Mouse (Mus musculus) intestine, embryonic 14.5 days (tissue): Measurements from ENCODE around the gene Nbeal2. TPM values are rescaled to one million over a fixed set of nuclear protein-coding genes. Genes with fewer than 3 reads are reported as not detected.

Source experiments
- ATAC-seq: fragments of 200-750 bp; cut with Nextera tagmentation; replicated peaks from 2 replicates; pipeline ENCODE4 v1.8.0; 2017; ENCODE audit warnings: low read depth, moderate number of reproducible peaks, moderate TSS enrichment, moderate library complexity; ENCODE audit not compliant: low FRiP score, low TSS enrichment
- DNase-seq: peaks from one replicate; pipeline ENCODE4 v3.0.0-alpha.2; 2018; ENCODE audit warnings: low spot score
- H3K27ac ChIP-seq: fragments of 300-500 bp; sonication (generic); 2 replicates; pipeline ENCODE4 v1.5.1; 2014; ENCODE audit warnings: low read depth, mild to moderate bottlenecking, control low read depth
- H3K27me3 ChIP-seq: fragments of 300-500 bp; sonication (generic); replicated peaks from 2 replicates; pipeline ENCODE4 v1.6.1; 2014; ENCODE audit warnings: low read length, control low read depth; ENCODE audit not compliant: control insufficient read depth, insufficient read depth
- H3K36me3 ChIP-seq: fragments of 300-500 bp; sonication (generic); 2 replicates; pipeline ENCODE4 v1.6.1; 2014; ENCODE audit warnings: low read length, control low read depth; ENCODE audit not compliant: control insufficient read depth, insufficient read depth
- H3K4me1 ChIP-seq: fragments of 300-500 bp; sonication (generic); replicated peaks from 2 replicates; pipeline ENCODE4 v1.6.1; 2014; ENCODE audit warnings: low read length, control low read depth, mixed read lengths; ENCODE audit not compliant: control insufficient read depth, insufficient read depth
- H3K4me2 ChIP-seq: fragments of 300-500 bp; sonication (generic); 2 replicates; pipeline ENCODE4 v1.6.1; 2014; ENCODE audit warnings: low read length
- H3K4me3 ChIP-seq: fragments of 300-500 bp; sonication (generic); 2 replicates; pipeline ENCODE4 v1.5.1; 2014; ENCODE audit warnings: low read depth, low read length, control low read depth, mixed read lengths
- H3K9ac ChIP-seq: fragments of 300-500 bp; sonication (generic); 2 replicates; pipeline ENCODE4 v1.6.1; 2014; ENCODE audit warnings: mild to moderate bottlenecking, low read length
- H3K9me3 ChIP-seq: fragments of 300-500 bp; sonication (generic); 2 replicates; pipeline ENCODE4 v1.6.1; 2016; ENCODE audit warnings: low read length, control low read depth; ENCODE audit not compliant: control insufficient read depth
- WGBS: fragments of 180-500 bp; shearing (Covaris S2); extraction: QIAGEN DNeasy Blood & Tissue Kit; methylation state at CpG from one replicate; pipeline ENCODE4 v1.1.7; 2014; 5-methylcytosine and 5-hydroxymethylcytosine counted together
- polyA plus RNA-seq: library from polyadenylated mRNA; unstranded; fragments of >200 nt; fragmentation: Nextera tagmentation; extraction: Ambion mirVana; gene quantifications from 2 replicates; pipeline ENCODE4 v1.2.1, GENCODE M21; 2014

Gene Nbeal2
- polyA plus RNA-seq, 1 experiment from 2014 or later, result 4.7 TPM

- no peaks in the 10 kb centered on the region for H3K27me3 ChIP-seq
- H3K36me3 ChIP-seq, result no peaks in the 10 kb centered on the region
- DNase-seq, result no peak
- H3K4me3 ChIP-seq, result no peak overlapping the region
- no peak for ATAC-seq
- no peak overlapping the region for H3K4me2 ChIP-seq
- H3K9ac ChIP-seq, result no peak overlapping the region
- WGBS, result 84% methylated on average over 10 of the region's 10 CpGs
- no peaks in the 10 kb centered on the region for H3K9me3 ChIP-seq
- H3K27ac ChIP-seq, result no peak overlapping the region
- no peaks in the 10 kb centered on the region for H3K4me1 ChIP-seq
These were observed 9.7 kb downstream of the Nbeal2 start for GRCm38 (mm10) chr9:110644295-110644694.

GRCm38 (mm10) chr9:110643787-110644186 lies 10.2 kb downstream of the Nbeal2 start:
- DNase-seq, result no peak
- Histone ChIP-seq H3K27ac (no peak overlapping the region), H3K9ac (no peak overlapping the region), H3K27me3 (no peaks in the 10 kb centered on the region), H3K4me2 (no peak overlapping the region), H3K4me3 (no peak overlapping the region), H3K9me3 (no peaks in the 10 kb centered on the region), H3K36me3 (no peaks in the 10 kb centered on the region), H3K4me1 (no peaks in the 10 kb centered on the region)
- WGBS, result 53% methylated on average over 7 of the region's 9 CpGs
- ATAC-seq, result no peak

GRCm38 (mm10) chr9:110642812-110643524 lies 11.0 kb downstream of the Nbeal2 start:
- Histone ChIP-seq H3K27ac (no peak overlapping the region), H3K9ac (no peak overlapping the region), H3K36me3 (0 out of 2 replicates have a peak, but pooled peaks cover 4% of the 10 kb centered on the region), H3K4me3 (no peak overlapping the region), H3K4me1 (no peaks in the 10 kb centered on the region), H3K9me3 (no peaks in the 10 kb centered on the region), H3K4me2 (no peak overlapping the region), H3K27me3 (no peaks in the 10 kb centered on the region)
- ATAC-seq (no peak), DNase-seq (no peak)
- 38% methylated on average over 5 of the region's 5 CpGs for WGBS

- no peaks in the 10 kb centered on the region for H3K4me1 ChIP-seq
- H3K9ac ChIP-seq, result no peak overlapping the region
- H3K9me3 ChIP-seq, result no peaks in the 10 kb centered on the region
- H3K4me3 ChIP-seq, result no peak overlapping the region
- WGBS, result 77% methylated on average over 5 of the region's 5 CpGs
- H3K36me3 ChIP-seq, result 0 out of 2 replicates have a peak, but pooled peaks cover 6% of the 10 kb centered on the region
- ATAC-seq (no peak), DNase-seq (no peak)
- no peak overlapping the region for H3K4me2 ChIP-seq
- H3K27ac ChIP-seq, result no peak overlapping the region
- no peaks in the 10 kb centered on the region for H3K27me3 ChIP-seq
These were observed 13.0 kb downstream of the Nbeal2 start for GRCm38 (mm10) chr9:110641006-110641405.

GRCm38 (mm10) chr9:110638611-110639021 lies 15.3 kb downstream of the Nbeal2 start:
- Histone ChIP-seq H3K36me3 (0 out of 2 replicates have a peak, but pooled peaks cover 6% of the 10 kb centered on the region), H3K4me3 (no peak overlapping the region)
- WGBS, result 86% methylated on average over 10 of the region's 10 CpGs

DNA sequence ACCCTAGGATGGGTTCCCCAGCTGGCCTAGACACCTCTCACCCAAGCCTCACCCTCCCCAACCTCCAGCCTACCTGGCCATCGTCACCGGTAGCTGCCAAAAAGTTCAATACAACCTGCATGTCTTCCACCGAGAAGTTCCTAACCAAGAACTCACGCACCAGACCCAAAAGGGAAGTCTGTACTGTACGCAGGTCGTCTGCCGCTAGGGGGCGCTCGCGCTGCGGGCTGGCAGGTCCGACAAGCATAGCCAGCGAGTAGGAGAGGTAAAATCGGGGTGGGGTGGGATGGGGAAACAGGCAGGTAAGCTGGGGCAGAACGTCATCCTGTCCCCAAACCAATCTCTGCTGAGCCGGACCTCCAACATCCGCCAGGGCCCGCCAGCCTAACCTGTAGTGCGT lies 18.7 kb downstream of the Nbeal2 start:
- Histone ChIP-seq H3K9me3 (no peaks in the 10 kb centered on the region), H3K4me3 (no peak overlapping the region), H3K9ac (no peak overlapping the region), H3K4me1 (no peaks in the 10 kb centered on the region), H3K27ac (no peak overlapping the region), H3K36me3 (0 out of 2 replicates have a peak, but pooled peaks cover 9% of the 10 kb centered on the region), H3K27me3 (peaks cover 20% of the 10 kb centered on the region), H3K4me2 (no peak overlapping the region)
- ATAC-seq (peak; percentile 50; the same call in 1 of the 2 replicates), DNase-seq (peak; percentile 96)
- WGBS, result 6% methylated on average over 19 of the region's 19 CpGs

More at GRCm38 (mm10) chr9:110638611-110639021, 15.3 kb downstream of the Nbeal2 start:
- no peaks in the 10 kb centered on the region for H3K9me3 ChIP-seq
- H3K27me3 ChIP-seq, result no peaks in the 10 kb centered on the region
- H3K9ac ChIP-seq, result no peak overlapping the region
- no peaks in the 10 kb centered on the region for H3K4me1 ChIP-seq
- DNase-seq (no peak), ATAC-seq (no peak)
- H3K4me2 ChIP-seq, result no peak overlapping the region
- no peak overlapping the region for H3K27ac ChIP-seq

GRCm38 (mm10) chr9:110633882-110634281 lies 20.1 kb downstream of the Nbeal2 start:
- Histone ChIP-seq H3K27me3 (peaks cover 20% of the 10 kb centered on the region), H3K9me3 (no peaks in the 10 kb centered on the region), H3K4me2 (no peak overlapping the region), H3K9ac (no peak overlapping the region), H3K4me1 (no peaks in the 10 kb centered on the region), H3K36me3 (0 out of 2 replicates have a peak, but pooled peaks cover 9% of the 10 kb centered on the region), H3K27ac (no peak overlapping the region), H3K4me3 (no peak overlapping the region)
- DNase-seq, result no peak
- WGBS, result 78% methylated on average over 17 of the region's 17 CpGs
- ATAC-seq, result no peak

GRCm38 (mm10) chr9:110632671-110633070 lies 21.3 kb downstream of the Nbeal2 start:
- H3K27ac ChIP-seq, result no peak overlapping the region
- 0 out of 2 replicates have a peak, but pooled peaks cover 3% of the 10 kb centered on the region for H3K36me3 ChIP-seq
- no peak overlapping the region for H3K9ac ChIP-seq
- peaks cover 20% of the 10 kb centered on the region for H3K27me3 ChIP-seq
- ATAC-seq (no peak), DNase-seq (no peak)
- no peaks in the 10 kb centered on the region for H3K4me1 ChIP-seq
- WGBS, result 78% methylated on average over 15 of the region's 15 CpGs
- H3K4me2 ChIP-seq, result no peak overlapping the region
- H3K9me3 ChIP-seq, result no peaks in the 10 kb centered on the region
- H3K4me3 ChIP-seq, result no peak overlapping the region
